In the genomic region with DNA sequence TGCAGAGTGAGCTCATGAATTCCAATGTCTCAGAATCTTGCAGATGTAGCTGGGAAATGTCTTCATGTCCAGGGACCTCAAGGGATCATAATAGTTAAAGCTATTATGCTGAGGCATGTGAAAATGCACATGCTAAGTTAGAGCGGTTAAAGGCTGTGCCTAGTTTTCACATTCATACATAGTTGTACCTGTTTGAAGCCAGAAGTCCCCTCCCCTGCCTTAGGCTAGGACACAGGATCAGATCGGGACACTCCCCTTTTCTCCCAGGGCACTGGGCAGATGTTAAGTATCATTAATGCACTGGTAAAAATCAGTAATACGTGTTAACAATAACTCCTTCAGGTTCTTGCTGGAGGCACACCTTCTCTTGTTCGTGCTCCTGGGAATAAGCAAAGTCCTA, we compare ENCODE assay signal across 8 mouse cellular contexts. TPM values are rescaled to one million over a fixed set of nuclear protein-coding genes. Genes with fewer than 3 reads are reported as not detected.
DNase-seq lines count a peak whose midpoint lies in the region; ATAC-seq and TF ChIP-seq lines count a peak whose summit lies in the region.

No protein-coding gene starts in this region.

- ATAC-seq in forebrain, embryonic 15.5 days (replicated peaks): peak; percentile 71
- ATAC-seq in liver, embryonic 13.5 days (ENCODE audit: low read depth): no peak

- 69% methylated on average over 4 of the region's 4 CpGs for WGBS in forebrain, embryonic 15.5 days
- WGBS in liver, embryonic 13.5 days (ENCODE audit: insufficient replicate concordance): 64% methylated on average over 4 of the region's 4 CpGs

- peak overlapping the region; percentile 62 for H3K4me2 ChIP-seq in CH12.LX (ENCODE audit: insufficient read depth, low read depth, poor library complexity, severe bottlenecking)
- H3K4me2 ChIP-seq in forebrain, embryonic 15.5 days (replicated peaks): peak overlapping the region; percentile 76
- H3K4me2 ChIP-seq in liver, embryonic 13.5 days: peak overlapping the region; percentile 52

- dilution Hi-C loops in CH12.LX (cut with MboI; ENCODE audit: extremely low pct_ligation_motif_present, extremely low pct_unique_long_range_greater_than_20kb, low sequenced_read_pairs): no loop called here

- H3K36me3 ChIP-seq in CH12.LX (replicated peaks in 1 of 2; ENCODE audit: control insufficient read depth in 1 of 2, insufficient read depth in 1 of 2, low read length in 1 of 2): no peaks in the 10 kb centered on the region
- H3K36me3 ChIP-seq in forebrain, embryonic 15.5 days: no peaks in the 10 kb centered on the region
- H3K36me3 ChIP-seq in liver, embryonic 13.5 days: no peaks in the 10 kb centered on the region

- no peaks in the 10 kb centered on the region for H3K9me3 ChIP-seq in CH12.LX (replicated peaks; ENCODE audit: low read length)
- no peaks in the 10 kb centered on the region for H3K9me3 ChIP-seq in forebrain, embryonic 15.5 days
- H3K9me3 ChIP-seq in liver, embryonic 13.5 days (replicated peaks): no peaks in the 10 kb centered on the region

- H3K27ac ChIP-seq in gastrocnemius, adult 2 months: peak overlapping the region; percentile 79
- no peak overlapping the region for H3K27ac ChIP-seq in CH12.LX (ENCODE audit: insufficient read depth, low read depth)
- no peak overlapping the region for H3K27ac ChIP-seq in forebrain, embryonic 15.5 days (replicated peaks)
- H3K27ac ChIP-seq in liver, embryonic 13.5 days: no peak overlapping the region

- no peak overlapping the region for H3K9ac ChIP-seq in CH12.LX (ENCODE audit: insufficient read depth, low read depth)
- H3K9ac ChIP-seq in forebrain, embryonic 15.5 days (replicated peaks): peak overlapping the region; percentile 45
- H3K9ac ChIP-seq in liver, embryonic 13.5 days: no peak overlapping the region

- in situ Hi-C loops in CH12.LX (cut with MboI; ENCODE audit: low pct_ligation_motif_present, low pct_unique_long_range_greater_than_20kb, low sequenced_read_pairs): no loop called here

- H3K79me2 ChIP-seq in CH12.LX (replicated peaks; ENCODE audit: control insufficient read depth, extremely low read depth, insufficient read depth, poor library complexity, severe bottlenecking): no peaks in the 10 kb centered on the region

- peaks cover 7% of the 10 kb centered on the region for H3K27me3 ChIP-seq in CH12.LX (replicated peaks)
- no peaks in the 10 kb centered on the region for H3K27me3 ChIP-seq in forebrain, embryonic 15.5 days
- peaks cover 6% of the 10 kb centered on the region for H3K27me3 ChIP-seq in liver, embryonic 13.5 days

- TF ChIP-seq POLR2A in CH12.LX (IDR thresholded peaks at IDR 0.05; ENCODE audit: low read depth, low read length): no peak

- intact Hi-C loops in gastrocnemius, adult 2 months (cut with DNase I): loop anchor here (2.0 to 10.0 kb wide), 3 partner anchors 48 to 552 kb away; partner anchors contain the start of genes Pkhd1 and Tmem14a
- intact Hi-C loops in gastrocnemius, postnatal 14 days (cut with DNase I; ENCODE audit: low total_unique reads): no loop called here

- no peak for TF ChIP-seq RAD21 in CH12.LX (IDR thresholded peaks at IDR 0.05; ENCODE audit: low read depth, low read length)

- no peak for TF ChIP-seq CTCF in gastrocnemius, adult 2 months (IDR thresholded peaks at IDR 0.05)
- TF ChIP-seq CTCF in CH12.LX (conservative IDR thresholded peaks at IDR 0.05 in 1 of 2, IDR thresholded peaks at IDR 0.05 in 1 of 2; ENCODE audit: low read depth in 2 of 2, low read length in 2 of 2): no peak

- DNase-seq in gastrocnemius, adult 2 months: no peak
- no peak for DNase-seq in gastrocnemius, postnatal 14 days
- DNase-seq in CH12.LX (ENCODE audit: extremely low read depth): no peak
- no peak for DNase-seq in liver, embryonic 13.5 days
- no peak for DNase-seq in adipocyte (ENCODE audit: low spot score)
- DNase-seq in natural killer cell, adult 2 months (ENCODE audit: low spot score in 2 of 2): no peak
- DNase-seq in thymus, postnatal 4 days: no peak

- H3K4me3 ChIP-seq in gastrocnemius, adult 2 months: peak overlapping the region; percentile 75
- H3K4me3 ChIP-seq in CH12.LX (replicated peaks in 1 of 3; ENCODE audit: low read depth in 2 of 3, low read length in 2 of 3, poor library complexity in 1 of 3): peak overlapping the region in 2 of 3 experiments; percentile 37 to 38
- H3K4me3 ChIP-seq in forebrain, embryonic 15.5 days: peak overlapping the region; percentile 45
- peak overlapping the region; percentile 40 for H3K4me3 ChIP-seq in liver, embryonic 13.5 days (replicated peaks)

- no peak for TF ChIP-seq EP300 in CH12.LX (IDR thresholded peaks at IDR 0.05; ENCODE audit: low read length)

- peaks cover 2 to 16% of the 10 kb centered on the region in 2 experiments; a peak in 3 of 4 replicates for H3K4me1 ChIP-seq in CH12.LX (ENCODE audit: control insufficient read depth in 1 of 2, insufficient read depth in 2 of 2)
- peaks cover 10% of the 10 kb centered on the region; the same call in 1 of the 2 replicates for H3K4me1 ChIP-seq in forebrain, embryonic 15.5 days
- H3K4me1 ChIP-seq in liver, embryonic 13.5 days (replicated peaks): no peaks in the 10 kb centered on the region

TF ChIP-seq in CH12.LX, 34 proteins besides CTCF, POLR2A, EP300 and RAD21:
- no peak for TF ChIP-seq ZC3H11A (IDR thresholded peaks at IDR 0.05; ENCODE audit: low read depth, low read length)
- TF ChIP-seq HCFC1 (IDR thresholded peaks at IDR 0.05; ENCODE audit: low read depth, low read length): no peak
TF ChIP-seq in CH12.LX: peak in this region for 0.

RNA-seq across cellular contexts. Expression of gene Tmem14a, which starts 51.6 kb away (rescaled TPM):
- total RNA-seq in gastrocnemius, adult 2 months (2021): 1 to 10 TPM in 1 of 2 experiments, under 1 TPM in 1; 0.97 to 1.3 TPM
- 1 to 10 TPM; 1.3 to 1.7 TPM for total RNA-seq in gastrocnemius, postnatal 14 days (2021)
- total RNA-seq in CH12.LX (2012; rRNA removed) (0.63 and 1.6 TPM in 2 replicates), CH12.LX (2014; rRNA removed) (4.3 TPM in 2 replicates)
- polyA plus RNA-seq in CH12.LX (2012; ENCODE audit: insufficient read length, low read depth): 2.1 and 2.8 TPM in 2 replicates
- 16.9 and 17.7 TPM in 2 replicates for polyA plus RNA-seq in forebrain, embryonic 15.5 days (2015; fragmentation: Nextera tagmentation; extraction: Ambion mirVana)
- polyA plus RNA-seq in liver, embryonic 13.5 days (2015; fragmentation: Nextera tagmentation; extraction: Ambion mirVana): 3.7 and 4.9 TPM in 2 replicates
